Mouse (Mus musculus) stomach, embryonic 14.5 days (tissue): Measurements from ENCODE around the gene Cgnl1. TPM values are rescaled to one million over a fixed set of nuclear protein-coding genes. Genes with fewer than 3 reads are reported as not detected.
A peak's percentile ranks its signal among the peaks of the same experiment; 100 is the strongest.

Experiments used
- ATAC-seq: fragments of 200-750 bp; cut with Nextera tagmentation; 2 replicates; pipeline ENCODE4 v1.8.0; 2017; ENCODE audit warnings: low read depth, moderate TSS enrichment; ENCODE audit not compliant: insufficient number of reproducible peaks, insufficient read depth, low FRiP score
- H3K27ac ChIP-seq: fragments of 300-500 bp; sonication (generic); 2 replicates; pipeline ENCODE4 v1.5.1; 2014; ENCODE audit warnings: mild to moderate bottlenecking, low read length, moderate library complexity, mixed read lengths
- H3K27me3 ChIP-seq: fragments of 300-500 bp; sonication (generic); 2 replicates; pipeline ENCODE4 v1.6.1; 2014; ENCODE audit warnings: low read length, control low read depth, mixed read lengths; ENCODE audit not compliant: control insufficient read depth, insufficient read depth
- H3K36me3 ChIP-seq: fragments of 300-500 bp; sonication (generic); 2 replicates; pipeline ENCODE4 v1.6.1; 2014; ENCODE audit warnings: mild to moderate bottlenecking, control low read depth, low read length, moderate library complexity, mixed read lengths; ENCODE audit not compliant: control insufficient read depth, insufficient read depth
- H3K4me1 ChIP-seq: fragments of 300-500 bp; sonication (generic); 2 replicates; pipeline ENCODE4 v1.6.1; 2014; ENCODE audit warnings: low read length, control low read depth, mixed read lengths; ENCODE audit not compliant: control insufficient read depth, insufficient read depth
- H3K4me2 ChIP-seq: fragments of 300-500 bp; sonication (generic); replicated peaks from 2 replicates; pipeline ENCODE4 v1.6.1; 2014; ENCODE audit warnings: low read depth, low read length, control low read depth
- H3K4me3 ChIP-seq: fragments of 300-500 bp; sonication (generic); 2 replicates; pipeline ENCODE4 v1.5.1; 2014; ENCODE audit warnings: low read depth, low read length, control low read depth
- H3K9ac ChIP-seq: fragments of 300-500 bp; sonication (generic); replicated peaks from 2 replicates; pipeline ENCODE4 v1.6.1; 2014; ENCODE audit warnings: low read depth, mild to moderate bottlenecking, control low read depth, low read length, moderate library complexity, mixed read lengths
- H3K9me3 ChIP-seq: fragments of 300-500 bp; sonication (generic); 2 replicates; pipeline ENCODE4 v1.6.1; 2016; ENCODE audit warnings: low read depth, low read length, control low read depth; ENCODE audit not compliant: control insufficient read depth
- WGBS: fragments of 180-500 bp; shearing (Covaris S2); extraction: QIAGEN DNeasy Blood & Tissue Kit; methylation state at CpG from one replicate; pipeline ENCODE4 v1.1.7; 2014; 5-methylcytosine and 5-hydroxymethylcytosine counted together
- polyA plus RNA-seq: library from polyadenylated mRNA; unstranded; fragments of >200 nt; fragmentation: Nextera tagmentation; extraction: Ambion mirVana; gene quantifications from 2 replicates; pipeline ENCODE4 v1.2.1, GENCODE M21; 2014

Gene Cgnl1
- polyA plus RNA-seq, 1 experiment from 2014 or later: 11.8 TPM

GRCm38 (mm10) chr9:71670677-71671076 is 100.7 kb downstream of the Cgnl1 start:
- 60% methylated on average over 5 of the region's 5 CpGs for WGBS
- H3K9me3 ChIP-seq: no peaks in the 10 kb centered on the region
- no peaks in the 10 kb centered on the region for H3K27me3 ChIP-seq
- no peak for ATAC-seq
- H3K9ac ChIP-seq: no peak overlapping the region
- no peak overlapping the region for H3K4me3 ChIP-seq
- H3K4me1 ChIP-seq: peaks cover 26% of the 10 kb centered on the region
- H3K27ac ChIP-seq: no peak overlapping the region
- no peak overlapping the region for H3K4me2 ChIP-seq
- H3K36me3 ChIP-seq: no peaks in the 10 kb centered on the region

- Histone ChIP-seq H3K9me3 (no peaks in the 10 kb centered on the region), H3K27ac (peak overlapping the region; percentile 58; the same call in 1 of the 2 replicates), H3K4me2 (no peak overlapping the region), H3K4me3 (no peak overlapping the region), H3K36me3 (no peaks in the 10 kb centered on the region), H3K27me3 (no peaks in the 10 kb centered on the region), H3K4me1 (peaks cover 32% of the 10 kb centered on the region), H3K9ac (no peak overlapping the region)
- ATAC-seq: peak; percentile 74; the same call in 1 of the 2 replicates
- 34% methylated on average over 5 of the region's 5 CpGs for WGBS
Measured at GRCm38 (mm10) chr9:71667616-71668015, 103.8 kb downstream of the Cgnl1 start.

GRCm38 (mm10) chr9:71666432-71666831 is 105.0 kb downstream of the Cgnl1 start:
- WGBS: 28% methylated on average over 6 of the region's 6 CpGs

GRCm38 (mm10) chr9:71665493-71665892 is 105.9 kb downstream of the Cgnl1 start:
- ATAC-seq: no peak
- no peaks in the 10 kb centered on the region for H3K36me3 ChIP-seq
- H3K4me3 ChIP-seq: no peak overlapping the region
- no peak overlapping the region for H3K9ac ChIP-seq
- no peaks in the 10 kb centered on the region for H3K9me3 ChIP-seq
- peaks cover 35% of the 10 kb centered on the region for H3K4me1 ChIP-seq
- H3K27me3 ChIP-seq: no peaks in the 10 kb centered on the region
- no peak overlapping the region for H3K4me2 ChIP-seq
- 65% methylated on average over 3 of the region's 3 CpGs for WGBS
- H3K27ac ChIP-seq: no peak overlapping the region

More at GRCm38 (mm10) chr9:71666432-71666831, 105.0 kb downstream of the Cgnl1 start:
- Histone ChIP-seq H3K36me3 (no peaks in the 10 kb centered on the region), H3K4me2 (no peak overlapping the region), H3K9me3 (no peaks in the 10 kb centered on the region), H3K4me1 (peaks cover 32% of the 10 kb centered on the region), H3K27me3 (no peaks in the 10 kb centered on the region), H3K27ac (peak overlapping the region; percentile 48; the same call in 1 of the 2 replicates), H3K9ac (no peak overlapping the region), H3K4me3 (no peak overlapping the region)
- ATAC-seq: no peak

- Histone ChIP-seq H3K27me3 (no peaks in the 10 kb centered on the region), H3K4me2 (no peak overlapping the region), H3K9ac (no peak overlapping the region), H3K9me3 (no peaks in the 10 kb centered on the region), H3K4me1 (peaks cover 37% of the 10 kb centered on the region), H3K36me3 (no peaks in the 10 kb centered on the region), H3K27ac (no peak overlapping the region), H3K4me3 (no peak overlapping the region)
- ATAC-seq: no peak
- WGBS: 94% methylated on average over 3 of the region's 3 CpGs
Measured at GRCm38 (mm10) chr9:71664855-71665254, 106.5 kb downstream of the Cgnl1 start.

GRCm38 (mm10) chr9:71663421-71664217 is 107.8 kb downstream of the Cgnl1 start:
- Histone ChIP-seq H3K36me3 (no peaks in the 10 kb centered on the region), H3K4me2 (no peak overlapping the region), H3K9me3 (no peaks in the 10 kb centered on the region), H3K4me3 (no peak overlapping the region), H3K27ac (no peak overlapping the region), H3K4me1 (peaks cover 39% of the 10 kb centered on the region), H3K9ac (no peak overlapping the region), H3K27me3 (no peaks in the 10 kb centered on the region)
- 59% methylated on average over 11 of the region's 11 CpGs for WGBS
- ATAC-seq: no peak

GRCm38 (mm10) chr9:71660540-71660939 is 110.9 kb downstream of the Cgnl1 start:
- WGBS: 29% methylated on average over 9 of the region's 9 CpGs
- Histone ChIP-seq H3K27me3 (no peaks in the 10 kb centered on the region), H3K27ac (peak overlapping the region; percentile 10; the same call in 1 of the 2 replicates), H3K9ac (no peak overlapping the region), H3K4me2 (no peak overlapping the region), H3K4me3 (no peak overlapping the region), H3K36me3 (no peaks in the 10 kb centered on the region), H3K4me1 (peaks cover 16% of the 10 kb centered on the region), H3K9me3 (no peaks in the 10 kb centered on the region)
- ATAC-seq: no peak

- Histone ChIP-seq H3K27ac (no peak overlapping the region), H3K9ac (no peak overlapping the region), H3K4me1 (peaks cover 16% of the 10 kb centered on the region), H3K27me3 (no peaks in the 10 kb centered on the region), H3K9me3 (no peaks in the 10 kb centered on the region), H3K36me3 (no peaks in the 10 kb centered on the region), H3K4me2 (no peak overlapping the region), H3K4me3 (no peak overlapping the region)
- 57% methylated on average over 5 of the region's 5 CpGs for WGBS
- no peak for ATAC-seq
Measured at GRCm38 (mm10) chr9:71659681-71660080, 111.7 kb downstream of the Cgnl1 start.
